Mouse (Mus musculus) embryonic facial prominence, embryonic 15.5 days (tissue): ENCODE measurements around the gene Gse1. TPM values are rescaled to one million over a fixed set of nuclear protein-coding genes. Genes with fewer than 3 reads are reported as not detected.

Source experiments
- ATAC-seq: fragments of 200-750 bp; cut with Nextera tagmentation; 2 replicates; pipeline ENCODE4 v1.8.0; 2017; ENCODE audit warnings: low read depth, moderate TSS enrichment; ENCODE audit not compliant: insufficient number of reproducible peaks, low FRiP score, low TSS enrichment
- H3K27ac ChIP-seq: fragments of 300-500 bp; sonication (generic); replicated peaks from 2 replicates; pipeline ENCODE4 v1.5.1; 2015; ENCODE audit warnings: mild to moderate bottlenecking, inconsistent platforms
- H3K27me3 ChIP-seq: fragments of 300-500 bp; sonication (generic); 2 replicates; pipeline ENCODE4 v1.6.1; 2015; ENCODE audit warnings: inconsistent platforms
- H3K36me3 ChIP-seq: fragments of 300-500 bp; sonication (generic); 2 replicates; pipeline ENCODE4 v1.6.1; 2015; ENCODE audit warnings: mild to moderate bottlenecking, inconsistent platforms
- H3K4me1 ChIP-seq: fragments of 300-500 bp; sonication (generic); 2 replicates; pipeline ENCODE4 v1.6.1; 2015; ENCODE audit warnings: inconsistent platforms
- H3K4me2 ChIP-seq: fragments of 300-500 bp; sonication (generic); replicated peaks from 2 replicates; pipeline ENCODE4 v1.6.1; 2015; ENCODE audit warnings: mild to moderate bottlenecking, inconsistent platforms
- H3K4me3 ChIP-seq: fragments of 300-500 bp; sonication (generic); replicated peaks from 2 replicates; pipeline ENCODE4 v1.5.1; 2015; ENCODE audit warnings: mild to moderate bottlenecking, inconsistent platforms
- H3K9ac ChIP-seq: fragments of 300-500 bp; sonication (generic); 2 replicates; pipeline ENCODE4 v1.6.1; 2015; ENCODE audit warnings: inconsistent platforms
- H3K9me3 ChIP-seq: fragments of 300-500 bp; sonication (generic); replicated peaks from 2 replicates; pipeline ENCODE4 v1.6.1; 2016; ENCODE audit warnings: inconsistent platforms
- WGBS: fragments of 180-500 bp; shearing (Covaris S2); methylation state at CpG from one replicate; pipeline ENCODE4 v1.1.7; 2015; 5-methylcytosine and 5-hydroxymethylcytosine counted together
- polyA plus RNA-seq: library from polyadenylated mRNA; unstranded; fragments of >200 nt; fragmentation: Nextera tagmentation; extraction: Ambion mirVana; gene quantifications from 2 replicates; pipeline ENCODE4 v1.2.1, GENCODE M21; 2015

Gene Gse1
- polyA plus RNA-seq, 1 experiment from 2014 or later, result 11.1 TPM

DNA sequence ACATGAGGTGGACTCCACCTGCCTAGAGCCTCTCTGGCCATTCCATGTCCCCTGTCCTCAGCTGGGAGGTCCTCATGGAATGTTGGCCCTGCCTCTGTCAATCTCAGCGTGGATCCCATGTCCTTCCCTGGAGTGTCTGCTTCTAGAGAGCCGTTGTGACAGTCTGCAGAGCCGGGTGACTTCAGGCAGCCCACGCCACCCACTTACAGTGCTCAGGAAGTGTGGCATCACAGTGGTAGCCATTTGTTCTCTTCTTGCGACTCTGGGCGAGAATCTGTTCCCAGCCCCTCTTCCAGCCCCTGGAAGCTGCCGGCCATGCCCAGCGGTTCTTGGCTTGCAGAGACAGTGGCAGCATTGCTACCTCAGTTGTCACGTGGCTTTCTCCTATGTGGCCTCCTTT, 191.4 kb downstream of the Gse1 start:
- Histone ChIP-seq H3K27me3 (no peaks in the 10 kb centered on the region), H3K9ac (no peak overlapping the region), H3K9me3 (no peaks in the 10 kb centered on the region), H3K27ac (no peak overlapping the region), H3K4me1 (peaks cover 90% of the 10 kb centered on the region), H3K4me2 (no peak overlapping the region), H3K36me3 (no peaks in the 10 kb centered on the region), H3K4me3 (no peak overlapping the region)
- ATAC-seq, result no peak
- 84% methylated on average over 9 of the region's 9 CpGs for WGBS

- WGBS, result 70% methylated on average over 5 of the region's 5 CpGs
- no peaks in the 10 kb centered on the region for H3K27me3 ChIP-seq
Observed at GRCm38 (mm10) chr8:120420226-120420625, 192.0 kb downstream of the Gse1 start.

DNA sequence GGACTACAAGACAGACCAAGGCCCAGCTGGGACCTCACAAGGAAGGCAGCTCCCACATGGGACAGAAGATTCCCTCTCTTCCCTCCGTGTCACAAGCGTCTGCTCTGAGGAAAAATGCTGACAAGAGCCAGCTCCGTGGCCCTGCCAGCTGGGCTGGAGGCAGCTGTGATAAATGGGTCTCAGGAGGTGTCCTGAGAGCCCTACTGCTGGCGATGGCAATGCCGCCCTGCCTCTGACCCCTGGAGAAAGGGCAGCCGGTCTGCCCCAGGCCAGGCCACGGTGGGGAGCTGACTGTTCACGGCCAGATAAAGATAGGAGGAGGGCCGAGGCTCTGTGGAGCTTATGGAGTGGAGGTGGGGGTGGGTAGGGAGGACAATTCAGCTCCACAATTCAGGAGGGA, 193.4 kb downstream of the Gse1 start:
- ATAC-seq, result no peak
- Histone ChIP-seq H3K9ac (no peak overlapping the region), H3K4me1 (peaks cover 92% of the 10 kb centered on the region), H3K4me3 (no peak overlapping the region), H3K27me3 (no peaks in the 10 kb centered on the region), H3K27ac (no peak overlapping the region), H3K4me2 (no peak overlapping the region), H3K9me3 (no peaks in the 10 kb centered on the region), H3K36me3 (no peaks in the 10 kb centered on the region)
- WGBS, result 35% methylated on average over 9 of the region's 9 CpGs

More at GRCm38 (mm10) chr8:120420226-120420625, 192.0 kb downstream of the Gse1 start:
- peaks cover 92% of the 10 kb centered on the region for H3K4me1 ChIP-seq
- ATAC-seq, result no peak
- no peak overlapping the region for H3K9ac ChIP-seq
- H3K4me3 ChIP-seq, result no peak overlapping the region
- no peaks in the 10 kb centered on the region for H3K36me3 ChIP-seq
- H3K9me3 ChIP-seq, result no peaks in the 10 kb centered on the region
- no peak overlapping the region for H3K4me2 ChIP-seq
- no peak overlapping the region for H3K27ac ChIP-seq

DNA sequence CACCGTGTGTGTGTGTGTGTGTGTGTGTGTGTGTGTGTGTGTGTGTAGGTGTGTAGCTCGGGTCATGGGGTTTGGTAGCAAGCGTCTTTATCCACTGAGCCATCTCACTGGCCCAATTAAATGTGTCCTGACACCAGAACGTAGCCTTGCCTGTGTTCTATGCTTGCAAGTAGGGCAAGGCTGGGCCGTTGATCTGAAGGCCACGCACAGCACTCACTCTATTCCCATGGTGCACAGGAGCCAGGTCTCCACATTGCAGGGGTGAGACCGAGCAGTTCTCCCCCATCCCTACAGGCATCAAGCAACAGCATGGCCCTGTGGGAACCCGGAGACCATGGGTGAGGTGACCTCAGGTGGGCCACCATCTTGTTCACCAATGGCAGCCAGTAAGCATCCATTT, 194.0 kb downstream of the Gse1 start:
- Histone ChIP-seq H3K27ac (no peak overlapping the region), H3K27me3 (no peaks in the 10 kb centered on the region), H3K4me2 (no peak overlapping the region), H3K9me3 (no peaks in the 10 kb centered on the region), H3K36me3 (no peaks in the 10 kb centered on the region), H3K4me1 (peaks cover 92% of the 10 kb centered on the region), H3K4me3 (no peak overlapping the region), H3K9ac (no peak overlapping the region)
- ATAC-seq, result no peak
- 85% methylated on average over 8 of the region's 8 CpGs for WGBS

DNA sequence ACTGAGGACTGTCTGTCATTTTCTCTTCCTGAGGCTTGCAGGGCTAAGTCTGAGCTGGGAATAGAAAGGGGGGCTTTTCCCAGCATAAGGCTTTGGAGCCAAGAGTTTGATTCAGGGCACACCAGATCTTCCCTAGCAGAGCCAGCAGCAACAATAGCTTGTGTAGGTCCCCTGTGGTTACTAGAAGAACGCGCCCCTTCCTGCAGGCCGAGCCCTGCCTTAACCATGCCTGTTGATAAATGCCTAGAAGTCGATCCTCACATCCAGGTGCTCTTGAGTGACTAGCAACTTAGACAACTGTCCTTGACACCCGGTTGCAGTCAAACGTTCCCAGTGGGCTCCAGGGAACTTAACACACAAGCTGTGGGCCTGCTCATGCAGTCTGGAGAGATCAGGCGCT, 195.3 kb downstream of the Gse1 start:
- peaks cover 90% of the 10 kb centered on the region for H3K4me1 ChIP-seq
- H3K36me3 ChIP-seq, result no peaks in the 10 kb centered on the region
- H3K4me2 ChIP-seq, result no peak overlapping the region
- peak overlapping the region; percentile 84; the same call in 1 of the 2 replicates for H3K27ac ChIP-seq
- 36% methylated on average over 7 of the region's 7 CpGs for WGBS
- H3K27me3 ChIP-seq, result no peaks in the 10 kb centered on the region
- H3K9me3 ChIP-seq, result no peaks in the 10 kb centered on the region
- H3K4me3 ChIP-seq, result no peak overlapping the region
- ATAC-seq, result no peak
- H3K9ac ChIP-seq, result no peak overlapping the region

GRCm38 (mm10) chr8:120424829-120425198, 196.6 kb downstream of the Gse1 start:
- H3K9ac ChIP-seq, result no peak overlapping the region; the same call in 1 of the 2 replicates
- peak overlapping the region; percentile 84 for H3K27ac ChIP-seq
- H3K4me2 ChIP-seq, result no peak overlapping the region; the same call in 1 of the 2 replicates
- H3K4me3 ChIP-seq, result no peak overlapping the region
- no peaks in the 10 kb centered on the region for H3K27me3 ChIP-seq
- no peaks in the 10 kb centered on the region for H3K36me3 ChIP-seq
- H3K4me1 ChIP-seq, result peaks cover 78% of the 10 kb centered on the region
- no peak; the same call in 1 of the 2 replicates for ATAC-seq
- no peaks in the 10 kb centered on the region for H3K9me3 ChIP-seq
- WGBS, result 25% methylated on average over 4 of the region's 4 CpGs

- peak; percentile 70 for ATAC-seq
- peaks cover 75% of the 10 kb centered on the region for H3K4me1 ChIP-seq
- no peaks in the 10 kb centered on the region for H3K27me3 ChIP-seq
- peak overlapping the region; percentile 2; the same call in 1 of the 2 replicates for H3K4me2 ChIP-seq
- H3K36me3 ChIP-seq, result no peaks in the 10 kb centered on the region
- WGBS, result 14% methylated on average over 8 of the region's 8 CpGs
- H3K4me3 ChIP-seq, result no peak overlapping the region
- H3K9me3 ChIP-seq, result no peaks in the 10 kb centered on the region
- no peak overlapping the region for H3K9ac ChIP-seq
- H3K27ac ChIP-seq, result peak overlapping the region; percentile 84
Observed at GRCm38 (mm10) chr8:120425199-120425941, 197.1 kb downstream of the Gse1 start.

DNA sequence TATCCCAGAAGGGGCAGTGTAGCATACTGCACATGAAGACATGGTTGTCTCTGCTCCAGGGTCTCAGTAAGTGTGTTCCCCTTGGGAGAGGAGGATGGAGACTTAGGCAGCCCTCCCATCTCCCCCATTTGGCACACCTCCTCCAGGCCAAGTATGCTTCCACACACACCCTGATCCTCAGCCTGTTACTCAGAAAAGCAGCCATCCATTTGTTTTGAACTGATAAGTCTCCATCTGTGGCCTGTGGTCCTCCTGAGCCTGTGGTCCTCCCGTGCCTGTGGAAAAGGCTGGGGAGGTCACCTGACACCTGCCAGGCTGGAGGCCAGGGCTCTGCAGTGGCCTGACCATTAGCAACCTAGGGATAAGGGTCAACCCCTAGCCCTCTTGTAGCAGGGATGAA, 197.8 kb downstream of the Gse1 start:
- Histone ChIP-seq H3K9ac (no peak overlapping the region), H3K4me1 (peaks cover 69% of the 10 kb centered on the region), H3K27ac (peak overlapping the region; percentile 84), H3K27me3 (no peaks in the 10 kb centered on the region), H3K4me2 (0 out of 2 replicates have a peak overlapping the region, but pooled peaks have one; percentile 2), H3K9me3 (no peaks in the 10 kb centered on the region), H3K36me3 (no peaks in the 10 kb centered on the region), H3K4me3 (no peak overlapping the region)
- WGBS, result 25% methylated on average over 1 of the region's 1 CpGs
- no peak for ATAC-seq

- Histone ChIP-seq H3K4me1 (peaks cover 62% of the 10 kb centered on the region), H3K9ac (no peak overlapping the region), H3K4me2 (no peak overlapping the region), H3K4me3 (no peak overlapping the region), H3K27ac (peak overlapping the region; percentile 84), H3K9me3 (no peaks in the 10 kb centered on the region), H3K27me3 (no peaks in the 10 kb centered on the region), H3K36me3 (no peaks in the 10 kb centered on the region)
- 20% methylated on average over 20 of the region's 20 CpGs for WGBS
- no peak for ATAC-seq
Observed at GRCm38 (mm10) chr8:120426622-120427385, 198.5 kb downstream of the Gse1 start.

GRCm38 (mm10) chr8:120428492-120428891, 200.2 kb downstream of the Gse1 start:
- H3K27ac ChIP-seq, result no peak overlapping the region
- no peak overlapping the region for H3K9ac ChIP-seq
- no peak overlapping the region for H3K4me3 ChIP-seq
- peaks cover 58% of the 10 kb centered on the region for H3K4me1 ChIP-seq
- H3K36me3 ChIP-seq, result no peaks in the 10 kb centered on the region
- no peaks in the 10 kb centered on the region for H3K27me3 ChIP-seq
- no peak for ATAC-seq
- H3K4me2 ChIP-seq, result no peak overlapping the region
- WGBS, result 67% methylated on average over 5 of the region's 5 CpGs
- no peaks in the 10 kb centered on the region for H3K9me3 ChIP-seq

GRCm38 (mm10) chr8:120429116-120429515, 200.9 kb downstream of the Gse1 start:
- Histone ChIP-seq H3K4me3 (no peak overlapping the region), H3K27ac (no peak overlapping the region), H3K36me3 (no peaks in the 10 kb centered on the region), H3K27me3 (no peaks in the 10 kb centered on the region), H3K4me1 (peaks cover 52% of the 10 kb centered on the region), H3K9me3 (no peaks in the 10 kb centered on the region), H3K4me2 (no peak overlapping the region), H3K9ac (no peak overlapping the region)
- ATAC-seq, result no peak
- WGBS, result 100% methylated on average over 1 of the region's 1 CpGs
